Mouse (Mus musculus): ENCODE data around the gene Lbx1. TPM values are rescaled to one million over a fixed set of nuclear protein-coding genes. Genes with fewer than 3 reads are reported as not detected.

The Lbx1 gene
- total and polyA plus RNA-seq, 3 experiments: 0.17 TPM; not detected in 2

DNA sequence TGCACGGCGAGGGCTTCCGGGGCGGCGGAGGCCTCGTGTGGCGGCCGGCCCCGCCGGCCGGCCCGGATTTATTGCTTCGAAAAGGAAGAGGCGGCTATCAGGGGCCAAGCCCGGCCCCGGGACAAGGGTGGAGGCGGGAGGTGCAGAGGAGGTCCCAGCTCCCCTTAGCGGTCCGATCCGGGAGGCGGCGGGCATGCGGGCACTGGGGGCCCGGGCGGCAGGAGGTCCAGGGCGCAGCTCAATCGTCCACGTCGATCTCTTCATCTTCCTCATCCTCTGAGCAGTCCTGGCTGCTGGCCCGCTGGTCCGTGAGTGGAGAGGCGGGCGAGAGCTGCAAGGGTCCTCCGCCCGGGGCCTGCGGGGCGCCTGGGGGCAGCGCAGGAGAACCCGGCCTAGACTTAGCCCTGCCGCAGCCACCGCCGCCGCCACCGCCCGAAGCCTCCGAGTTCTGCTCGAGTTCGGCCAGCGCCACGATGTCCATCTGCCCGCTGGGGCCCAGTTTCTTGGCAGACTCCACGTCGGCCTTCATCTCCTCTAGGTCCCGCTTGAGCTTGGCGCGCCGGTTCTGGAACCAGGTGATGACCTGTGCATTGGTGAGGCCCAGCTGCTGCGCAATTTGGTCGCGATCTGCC, 2.0 kb downstream of the Lbx1 start:
- peak; percentile 27 for DNase-seq

DNA sequence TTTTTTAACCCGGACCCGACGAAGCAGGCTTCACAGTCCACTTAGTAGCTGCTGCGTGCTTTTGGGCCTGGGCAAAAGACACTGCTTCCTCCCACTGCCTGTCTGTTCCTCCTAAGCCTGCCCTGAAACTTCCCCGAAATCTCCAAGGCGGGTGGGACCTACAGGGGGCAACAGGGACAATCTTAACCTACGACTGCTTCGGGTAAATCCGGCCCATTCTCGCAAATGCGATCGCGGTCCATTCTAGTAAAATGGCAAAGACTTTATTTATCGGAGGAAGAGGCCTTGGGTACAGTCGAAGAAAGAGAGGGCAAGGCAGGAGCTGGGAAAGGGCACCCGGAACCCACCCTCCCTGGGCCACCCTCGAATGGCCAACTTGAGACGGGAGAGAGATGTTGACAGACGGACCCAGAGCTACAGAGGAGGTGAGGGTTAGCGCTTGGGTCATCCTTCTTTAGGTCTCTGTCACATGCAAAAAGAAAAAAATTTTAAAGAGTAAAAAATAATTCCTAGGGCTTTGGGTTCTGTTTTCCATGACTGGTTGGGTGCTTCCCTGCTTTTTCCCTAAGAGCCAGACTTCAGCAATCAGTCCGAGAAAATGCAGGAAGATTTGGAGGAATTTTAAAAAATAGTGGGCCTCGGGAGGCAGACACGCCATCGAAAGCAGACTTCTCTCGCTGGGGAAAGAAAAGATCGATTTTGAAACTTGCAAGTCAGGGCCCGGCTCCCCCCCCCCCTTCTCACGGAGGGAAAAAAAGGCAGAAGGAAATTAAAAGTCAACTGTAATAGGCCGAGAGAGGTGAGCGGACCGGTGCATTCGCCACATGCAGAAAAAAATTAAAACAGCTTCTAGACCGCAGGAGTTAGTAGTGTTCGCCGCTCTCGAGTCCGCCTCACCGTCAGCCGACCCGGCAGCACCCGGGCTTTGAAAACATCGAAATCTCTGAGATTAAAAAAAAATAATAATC, 2.9 kb downstream of the Lbx1 start:
- DNase-seq: no peak

DNA sequence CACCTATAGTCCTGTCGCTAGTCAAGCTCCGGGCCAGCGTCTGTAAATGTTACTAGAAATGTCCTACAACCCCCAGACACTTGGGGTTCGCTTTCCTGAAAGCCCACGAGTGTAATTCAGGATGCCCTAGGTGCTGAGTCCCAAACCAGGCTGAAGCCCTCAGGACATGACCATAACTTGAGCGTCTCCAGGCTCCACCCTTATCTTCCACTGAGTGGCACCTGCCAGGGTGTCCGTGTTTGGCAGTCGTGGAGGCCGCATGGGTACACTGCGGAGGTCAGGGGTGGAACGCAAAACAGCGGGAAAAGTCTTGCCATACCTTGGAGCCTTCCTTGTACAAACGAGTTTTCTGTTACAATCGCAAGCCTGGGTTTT, 3.6 kb downstream of the Lbx1 start:
- no peak for DNase-seq

DNA sequence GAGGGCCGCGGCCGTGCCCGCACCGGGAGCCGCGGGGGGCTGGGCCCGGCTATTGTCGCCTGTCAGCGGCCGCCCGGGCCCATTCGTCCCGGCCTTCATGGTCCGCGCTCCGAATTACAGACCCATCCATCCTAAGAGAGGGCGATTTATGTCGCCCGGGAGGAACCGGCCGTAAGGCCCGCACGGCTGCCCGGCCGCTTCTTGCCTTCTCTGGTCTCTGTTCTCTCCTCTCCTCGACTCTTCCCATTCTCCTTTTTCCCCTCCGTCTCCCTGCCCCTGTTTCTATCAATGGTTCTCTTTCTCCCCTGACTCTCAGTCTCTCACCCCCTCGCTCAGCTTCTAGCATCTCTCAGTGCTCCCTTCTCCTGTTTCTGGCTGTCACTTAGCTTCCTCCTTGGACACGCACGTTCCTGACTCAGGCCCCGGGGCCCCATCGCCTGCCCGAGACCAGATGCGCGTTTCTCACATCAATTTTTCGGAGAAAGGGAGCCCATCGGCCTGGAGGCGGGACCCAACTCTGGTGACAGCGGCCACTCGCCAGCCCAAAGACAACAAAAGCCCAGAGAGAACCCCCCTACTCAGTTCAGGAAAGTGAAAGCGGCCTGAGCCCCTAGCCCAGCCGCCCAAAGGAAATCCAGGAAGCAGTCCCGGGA, 4.1 kb downstream of the Lbx1 start:
- DNase-seq: no peak

DNA sequence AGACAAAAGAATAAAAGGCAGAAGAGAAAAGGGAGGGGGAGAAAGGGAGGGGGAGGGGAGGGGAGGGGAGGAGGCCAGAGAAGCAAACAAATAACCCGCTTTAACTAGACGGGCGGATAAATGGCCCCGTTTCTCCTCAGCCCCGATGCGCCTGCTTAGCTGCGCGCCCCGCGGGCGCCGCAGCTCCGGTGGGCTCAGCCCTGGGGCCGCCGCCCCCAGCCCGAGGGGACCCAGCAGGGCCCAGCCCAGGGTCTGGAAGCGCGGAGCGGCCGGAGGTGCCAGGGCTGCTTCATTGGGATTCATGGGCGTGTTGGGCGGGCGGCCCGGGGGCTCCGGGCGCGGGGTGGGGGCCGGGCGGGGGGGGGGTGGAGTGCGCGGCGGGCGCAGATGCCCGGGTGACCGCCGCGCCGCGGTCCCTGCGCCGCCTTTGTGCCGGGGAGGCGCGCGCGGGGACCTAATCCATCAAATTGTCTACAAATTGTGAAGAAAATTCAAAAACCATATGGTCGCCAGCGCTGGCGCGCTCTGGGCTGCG, 4.7 kb downstream of the Lbx1 start:
- DNase-seq: no peak

DNA sequence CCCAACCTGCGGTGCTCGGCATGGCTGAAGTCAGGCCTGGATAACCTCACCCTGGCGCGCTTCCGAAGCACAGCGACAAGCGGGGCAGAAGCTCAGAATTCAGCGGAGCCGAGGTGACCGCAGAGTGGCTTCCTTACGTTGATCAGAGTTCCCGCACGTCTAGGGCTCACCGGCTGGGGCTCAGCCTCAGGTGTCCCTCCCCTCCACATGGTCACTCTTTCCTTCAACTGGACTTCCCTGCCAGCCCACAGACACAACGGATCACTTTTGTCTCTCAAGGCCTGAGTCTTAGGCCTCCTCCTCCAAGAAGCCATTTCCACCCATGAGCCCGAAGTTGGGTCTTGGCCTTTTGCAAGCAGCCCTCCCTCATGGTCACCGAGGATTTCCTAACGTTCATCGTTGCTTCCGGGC, 5.4 kb downstream of the Lbx1 start:
- no peak for DNase-seq

DNA sequence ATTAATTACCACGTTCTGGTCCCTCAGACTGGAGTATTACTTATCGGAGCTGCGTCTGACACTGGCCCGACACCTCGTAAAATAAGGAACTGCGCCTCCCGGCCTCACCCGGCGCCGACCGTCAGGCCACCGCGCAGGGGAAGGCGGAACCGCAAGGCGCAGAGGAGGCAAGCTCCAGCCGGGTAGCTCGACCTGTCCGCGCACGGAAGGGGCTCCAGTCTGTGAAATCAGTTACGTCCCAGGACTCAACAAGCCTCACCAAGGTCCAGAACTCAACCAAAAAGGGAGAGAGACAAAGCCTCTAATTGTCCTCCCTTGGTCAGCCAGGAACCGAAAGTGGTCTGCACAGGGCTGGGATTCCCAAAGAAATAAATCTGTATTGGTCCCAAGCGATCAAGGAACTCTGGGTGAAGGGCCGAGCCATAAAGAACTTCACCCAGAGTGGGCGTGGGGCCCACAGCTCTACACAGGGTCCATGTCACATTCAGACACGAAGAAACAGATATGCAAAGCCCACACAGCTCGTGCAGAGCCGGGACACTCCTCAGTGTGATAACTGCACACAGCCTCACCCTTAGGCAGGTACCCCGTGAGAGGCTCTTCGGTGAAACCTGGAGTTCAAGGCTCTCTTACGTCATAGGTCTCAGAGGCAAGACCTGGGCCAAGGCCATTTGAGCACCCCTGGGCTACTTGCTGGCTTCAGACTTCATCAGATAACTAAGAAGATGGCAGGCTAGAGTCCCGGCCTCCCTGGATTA, 6.1 kb downstream of the Lbx1 start:
- DNase-seq: no peak

DNA sequence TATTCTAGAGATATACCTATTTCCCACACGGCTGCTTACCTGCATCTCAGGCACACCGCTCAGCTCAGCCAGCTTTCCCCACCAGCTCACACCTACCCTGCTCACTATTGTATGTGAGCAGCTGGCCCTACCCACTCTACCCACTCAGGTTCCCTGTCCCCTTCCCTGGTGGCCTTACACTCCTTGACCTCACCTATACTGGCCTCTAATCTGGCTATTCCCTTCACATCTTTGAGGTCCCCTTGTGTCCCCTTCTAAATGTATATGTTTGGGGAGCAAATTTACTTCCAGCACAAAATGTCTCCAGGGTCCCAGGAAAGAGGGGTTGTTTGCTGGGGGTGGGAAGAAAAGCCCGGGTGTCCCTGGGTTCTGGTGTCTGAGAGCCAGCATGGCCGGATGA, 6.8 kb downstream of the Lbx1 start:
- no peak for DNase-seq

DNA sequence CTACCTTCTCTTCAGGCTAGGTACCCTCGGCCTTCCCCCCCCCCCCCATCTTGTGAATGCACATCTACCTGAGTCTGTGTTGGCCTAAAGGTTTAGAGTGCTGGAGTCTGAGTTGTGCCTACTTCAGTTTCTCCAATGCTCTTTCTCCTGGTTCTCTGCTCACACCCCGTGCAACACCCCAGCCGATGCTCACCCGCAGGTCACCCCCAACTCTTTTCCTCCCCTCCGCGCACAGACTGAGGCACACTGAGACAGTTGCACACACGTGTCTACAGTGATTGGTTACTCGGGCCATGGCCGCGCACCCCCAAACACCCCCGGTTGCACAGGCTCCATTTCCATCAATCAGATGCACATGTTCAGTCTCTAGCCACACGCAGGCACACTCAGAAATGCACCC, 7.5 kb downstream of the Lbx1 start:
- no peak for DNase-seq

DNA sequence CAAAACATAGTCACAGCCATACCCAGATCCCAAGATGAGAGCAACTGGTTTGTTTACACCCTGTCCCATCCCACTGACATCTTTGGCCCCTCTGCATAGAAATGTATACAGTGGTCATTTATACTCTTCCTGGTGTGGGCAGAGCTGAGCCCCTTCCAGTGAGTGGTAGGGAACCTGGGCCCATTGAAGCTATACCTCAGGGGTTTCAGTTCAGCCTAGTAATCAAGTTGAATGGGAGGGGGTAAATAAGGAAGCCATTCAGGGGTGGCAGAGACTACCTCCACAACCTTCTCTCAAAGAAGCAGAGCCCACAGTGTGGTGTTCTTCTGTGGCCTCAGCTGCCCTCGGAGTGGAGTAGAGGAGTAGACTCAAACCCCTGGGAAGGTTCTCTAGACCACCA, 7.9 kb downstream of the Lbx1 start:
- no peak for DNase-seq

DNA sequence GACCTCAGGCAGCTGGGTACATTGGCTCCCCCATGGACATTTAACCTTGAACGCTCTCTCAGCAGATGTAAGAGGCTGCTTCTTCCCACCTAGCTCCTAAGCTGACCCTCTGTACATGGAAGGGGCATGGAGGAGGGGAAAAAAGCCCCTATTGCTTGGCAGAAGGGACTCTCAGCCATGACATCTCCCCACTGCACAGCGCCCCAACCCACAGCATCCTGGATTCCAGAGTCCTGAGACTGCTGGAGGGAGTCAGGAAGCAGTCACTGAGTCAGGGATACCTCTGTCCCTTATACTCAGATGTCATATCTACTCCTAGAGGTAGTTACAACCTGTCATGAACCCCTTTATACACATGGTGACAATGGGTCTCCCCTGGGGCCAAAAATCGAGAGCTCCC, 8.6 kb downstream of the Lbx1 start:
- DNase-seq: no peak

DNA sequence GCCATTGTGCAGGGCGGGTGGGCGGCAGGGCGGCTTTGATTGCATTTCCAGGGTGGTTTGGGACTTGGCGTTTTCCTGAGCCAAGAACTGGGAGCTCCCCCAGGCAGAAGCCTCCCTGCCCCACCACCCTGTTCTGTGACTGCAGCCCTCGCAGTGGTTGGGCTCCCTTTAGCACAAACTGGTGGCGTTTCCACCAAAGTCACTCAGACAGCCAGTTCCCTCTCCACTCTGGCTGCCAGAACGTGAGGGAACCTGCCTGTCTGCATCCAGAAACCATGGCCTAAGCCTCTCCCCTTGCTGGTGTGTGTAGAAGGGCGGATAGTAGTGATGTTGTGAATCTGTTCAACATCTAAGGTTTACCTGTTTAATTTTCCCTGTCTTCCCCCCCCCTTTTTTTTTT, 9.4 kb downstream of the Lbx1 start:
- no peak for DNase-seq

DNA sequence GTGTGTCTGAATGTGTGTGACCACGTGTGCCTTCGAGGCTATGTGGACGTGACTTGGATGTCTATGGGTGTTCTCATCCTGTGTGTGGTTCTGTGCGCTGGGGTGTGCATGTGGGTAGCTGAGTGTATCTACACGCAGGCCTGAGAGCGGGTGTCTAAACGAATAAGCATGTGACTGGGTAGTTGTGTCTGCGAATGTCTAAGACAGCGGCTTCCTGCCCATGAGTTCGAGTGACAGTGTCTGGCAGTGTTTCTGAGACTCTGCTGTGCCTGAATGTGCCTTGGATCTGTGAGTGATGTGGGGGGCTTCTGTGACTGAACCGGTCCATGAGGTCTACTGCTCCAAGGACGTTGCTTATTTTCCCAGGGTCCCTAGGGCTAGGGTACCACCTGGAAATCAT, 10.5 kb downstream of the Lbx1 start:
- DNase-seq: no peak

DNA sequence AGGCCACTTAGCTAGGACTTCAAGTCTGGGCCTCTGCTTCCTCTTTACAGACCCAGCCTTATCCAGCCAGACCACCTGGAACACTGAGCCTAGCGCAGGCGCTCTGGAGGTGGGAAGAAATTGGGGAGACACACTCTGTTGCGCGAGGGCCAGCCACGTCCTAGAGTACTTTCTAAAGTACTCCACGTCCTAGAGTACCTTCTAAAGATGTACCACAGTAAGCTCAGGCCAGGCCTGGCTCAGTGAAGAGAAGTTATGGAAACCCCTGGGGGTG, 11.4 kb downstream of the Lbx1 start:
- DNase-seq: no peak

DNA sequence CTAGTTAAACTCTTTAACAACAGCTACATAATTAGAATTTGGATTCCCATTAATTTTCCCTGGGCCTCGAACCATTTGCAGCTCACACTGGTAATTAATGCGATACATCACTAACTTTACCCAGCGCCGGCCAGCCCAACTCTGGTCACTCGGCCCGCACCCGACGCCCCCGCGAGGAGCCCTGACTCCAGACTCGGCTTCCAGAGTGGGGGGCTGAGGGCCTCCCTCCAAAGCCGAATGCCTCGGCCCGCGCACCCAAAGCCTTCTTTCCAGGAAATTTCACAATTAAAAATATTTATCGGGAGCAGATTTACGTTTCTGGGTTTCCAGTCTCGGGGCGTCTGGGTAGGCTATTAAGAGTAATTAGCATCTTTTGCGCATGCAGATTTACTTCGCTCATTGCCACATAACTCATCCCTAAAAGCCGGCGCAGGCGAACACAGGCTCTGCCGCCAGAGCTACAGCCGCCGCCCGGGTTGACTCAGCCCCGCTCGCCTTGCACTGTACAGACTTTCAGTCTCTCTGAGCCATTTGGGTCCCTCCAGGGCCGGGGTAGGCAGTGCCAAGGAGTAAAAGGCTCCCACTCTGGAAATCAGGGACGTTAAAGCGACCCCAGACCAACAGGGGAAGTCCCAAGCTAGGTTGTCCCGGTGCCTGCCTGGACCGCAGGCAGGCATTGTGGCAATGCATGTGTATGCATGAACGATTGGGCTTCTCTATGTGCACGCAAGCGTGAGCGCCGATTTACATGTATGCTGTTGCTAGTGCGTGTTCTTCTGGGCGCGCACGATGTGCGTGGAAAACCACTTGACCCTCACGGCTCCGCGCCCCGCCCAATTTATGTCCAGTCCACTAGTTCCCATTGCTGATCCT, 12.0 kb downstream of the Lbx1 start:
- DNase-seq: peak; percentile 37

DNA sequence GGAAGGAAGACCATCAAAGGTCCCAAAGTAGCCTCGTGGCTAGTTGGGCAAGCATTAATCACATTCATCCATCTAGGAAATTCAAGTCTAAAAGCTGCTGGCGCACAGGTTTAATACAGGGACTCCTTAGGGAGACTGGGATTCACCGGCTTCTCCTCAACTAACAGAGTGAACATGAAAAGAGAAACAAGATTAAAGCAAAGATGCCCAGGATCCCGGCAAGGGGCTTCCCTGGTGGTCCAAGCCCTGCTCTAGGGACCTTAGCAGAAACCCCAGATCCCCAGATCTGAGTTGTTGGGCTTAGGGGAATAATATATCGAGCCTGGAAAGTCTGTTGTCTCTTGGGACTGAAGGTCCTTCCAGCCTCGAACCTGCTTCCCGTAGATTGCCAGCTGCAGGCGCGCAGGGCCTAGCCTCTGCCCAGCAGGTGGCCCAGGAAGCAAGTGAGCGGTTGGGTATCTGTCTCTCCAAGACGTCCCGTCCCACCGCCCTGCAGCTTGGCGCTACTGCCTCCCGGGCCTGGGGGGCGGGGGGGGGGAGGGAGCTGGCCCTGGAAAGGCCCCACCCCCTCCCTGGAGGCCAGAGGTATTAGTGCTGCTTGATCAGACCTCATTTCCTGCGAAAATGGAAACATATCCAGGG, 13.3 kb downstream of the Lbx1 start:
- no peak for DNase-seq

DNA sequence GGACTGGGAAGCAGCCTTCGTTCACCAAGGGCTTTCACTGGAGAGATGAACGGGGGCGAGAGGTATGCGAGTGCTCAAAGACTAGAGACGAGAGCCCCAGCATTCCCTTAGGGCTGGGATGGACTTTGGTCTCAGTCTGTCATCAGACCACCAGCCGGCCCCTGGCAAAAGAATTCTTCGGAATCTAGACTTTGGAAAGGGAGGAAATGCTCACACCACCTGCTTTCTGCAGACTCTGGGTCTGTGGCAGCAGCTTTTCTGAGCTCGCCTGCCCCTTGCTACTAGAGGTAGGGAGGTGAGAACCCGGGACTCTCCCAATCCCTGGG, 14.2 kb downstream of the Lbx1 start:
- no peak for DNase-seq

DNA sequence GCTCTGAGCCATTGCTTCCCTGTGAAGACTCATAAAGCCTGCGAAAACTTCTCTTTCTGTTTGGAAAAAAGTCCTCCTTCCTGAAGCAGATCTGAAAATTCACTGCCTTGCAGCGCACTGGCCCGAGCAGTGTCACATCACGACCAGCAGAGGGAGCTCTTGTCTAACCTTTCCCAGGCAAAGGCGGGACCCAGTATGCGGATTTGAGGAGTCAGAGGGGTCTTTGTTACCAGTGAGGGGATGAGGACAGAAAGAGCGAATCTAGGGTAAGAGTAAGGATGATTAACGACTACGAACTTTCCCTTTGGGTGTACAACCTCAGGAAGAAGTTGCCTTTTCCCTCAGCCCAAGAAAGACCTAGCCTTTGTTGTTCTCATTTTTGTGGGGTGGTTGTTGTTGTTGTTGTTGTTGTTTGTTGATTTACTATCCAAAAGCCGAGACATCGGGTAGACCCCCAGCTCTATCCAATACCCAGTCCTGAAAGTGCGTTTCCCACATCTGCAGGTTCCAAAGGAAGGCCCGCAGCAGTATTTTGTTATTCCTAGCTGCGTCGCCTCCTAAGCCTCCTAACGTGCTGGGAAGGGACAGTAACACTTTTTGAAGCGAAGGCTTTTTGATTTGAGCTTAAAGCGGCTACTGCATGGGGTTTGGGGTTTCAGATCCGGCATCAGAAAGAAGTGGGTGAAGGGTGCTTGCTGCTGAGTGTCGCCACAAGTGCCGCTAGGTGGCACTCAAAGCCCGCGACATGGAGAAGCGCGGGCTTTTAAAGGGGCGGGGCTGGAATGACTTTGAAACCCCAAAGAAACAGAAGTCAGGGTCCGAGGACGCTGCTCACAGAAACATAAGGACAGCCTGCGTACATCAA, 14.8 kb downstream of the Lbx1 start:
- DNase-seq: peak; percentile 71

DNA sequence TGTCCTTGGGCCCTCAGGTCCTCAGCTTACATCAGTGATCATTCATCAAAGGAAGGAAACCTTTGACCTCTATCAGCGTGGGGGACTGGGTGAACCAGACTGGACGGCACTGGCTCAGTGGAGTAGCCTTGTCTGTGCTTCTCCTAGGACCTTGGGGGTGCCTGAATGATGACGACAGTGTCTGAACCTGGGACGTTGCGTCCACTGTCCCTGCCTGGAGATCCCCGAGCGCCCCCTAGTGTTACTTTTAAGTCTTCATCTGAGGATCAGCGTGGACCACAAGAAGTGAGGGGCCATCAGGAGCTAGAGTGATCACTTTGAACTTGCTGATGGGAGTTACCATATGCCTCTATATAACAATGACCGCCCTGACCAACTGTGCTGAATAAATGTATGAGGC, 19.4 kb downstream of the Lbx1 start:
- peak; percentile 69 for DNase-seq

DNA sequence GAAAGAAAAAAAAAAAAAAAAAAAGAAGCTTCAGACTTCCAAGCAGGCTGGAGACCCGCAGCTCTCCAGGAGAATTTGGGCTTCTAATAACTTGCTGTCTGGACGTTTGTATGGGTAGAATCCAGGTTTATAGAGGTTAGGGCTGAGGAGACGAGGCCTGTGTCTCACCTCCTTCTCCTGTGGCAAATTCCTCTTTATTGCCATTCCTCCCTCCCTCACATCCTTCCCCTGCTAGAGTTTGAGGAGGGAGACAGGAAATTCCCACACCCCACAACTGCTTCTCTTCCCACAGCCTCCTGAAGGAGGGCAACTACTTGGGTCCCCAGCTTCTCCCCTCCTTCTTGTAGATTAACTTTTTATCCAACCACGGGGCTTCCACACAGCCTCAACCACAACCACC, 20.2 kb downstream of the Lbx1 start:
- DNase-seq: no peak

Measured in adrenal gland, adult 2 months (tissue).